Mouse (Mus musculus) limb, embryonic 14.5 days (tissue): ENCODE results near the gene Gp1ba. TPM values are rescaled to one million over a fixed set of nuclear protein-coding genes. Genes with fewer than 3 reads are reported as not detected.

Source experiments
- ATAC-seq: fragments of 200-750 bp; cut with Nextera tagmentation; 2 replicates; pipeline ENCODE4 v1.8.0; 2017; ENCODE audit warnings: low read depth, moderate number of reproducible peaks, moderate TSS enrichment; ENCODE audit not compliant: low FRiP score
- DNase-seq: peaks from one replicate; pipeline ENCODE4 v3.0.0-alpha.2; 2015; ENCODE audit warnings: low spot score
- H3K27ac ChIP-seq: fragments of 300-500 bp; sonication (generic); replicated peaks from 2 replicates; pipeline ENCODE4 v1.5.1; 2014; ENCODE audit warnings: low read depth, mild to moderate bottlenecking, low read length, moderate library complexity, mixed read lengths
- H3K27me3 ChIP-seq: fragments of 300-500 bp; sonication (generic); 2 replicates; pipeline ENCODE4 v1.6.1; 2014; ENCODE audit warnings: low read length, mixed read lengths; ENCODE audit not compliant: control insufficient read depth, insufficient read depth
- H3K36me3 ChIP-seq: fragments of 300-500 bp; sonication (generic); 2 replicates; pipeline ENCODE4 v1.6.1; 2014; ENCODE audit warnings: mild to moderate bottlenecking, low read length, moderate library complexity, mixed read lengths; ENCODE audit not compliant: control insufficient read depth, insufficient read depth
- H3K4me1 ChIP-seq: fragments of 300-500 bp; sonication (generic); 2 replicates; pipeline ENCODE4 v1.6.1; 2014; ENCODE audit warnings: antibody characterized with exemption, low read length, mixed read lengths; ENCODE audit not compliant: control insufficient read depth, insufficient read depth
- H3K4me2 ChIP-seq: fragments of 300-500 bp; sonication (generic); replicated peaks from 2 replicates; pipeline ENCODE4 v1.6.1; 2014; ENCODE audit warnings: low read depth, mild to moderate bottlenecking, low read length, moderate library complexity; ENCODE audit not compliant: severe bottlenecking
- H3K4me3 ChIP-seq: fragments of 300-500 bp; sonication (generic); replicated peaks from 2 replicates; pipeline ENCODE4 v1.5.1; 2014; ENCODE audit warnings: low read length
- H3K9ac ChIP-seq: fragments of 300-500 bp; sonication (generic); 2 replicates; pipeline ENCODE4 v1.6.1; 2014; ENCODE audit warnings: mild to moderate bottlenecking, low read depth, low read length, moderate library complexity; ENCODE audit not compliant: severe bottlenecking
- H3K9me3 ChIP-seq: fragments of 300-500 bp; sonication (generic); 2 replicates; pipeline ENCODE4 v1.6.1; 2016; ENCODE audit warnings: low read length; ENCODE audit not compliant: control insufficient read depth
- POLR2A ChIP-seq: fragments of 200-500 bp; IDR thresholded peaks from 2 replicates; pipeline ENCODE4 v1.8.0; 2012; ENCODE audit warnings: inconsistent platforms, mild to moderate bottlenecking, moderate library complexity, borderline replicate concordance; ENCODE audit not compliant: insufficient read depth, insufficient read length; ENCODE audit errors: extremely low read depth
- WGBS: fragments of 180-500 bp; shearing (Covaris S2); extraction: QIAGEN DNeasy Blood & Tissue Kit; methylation state at CpG from one replicate; pipeline ENCODE4 v1.1.7; 2014; 5-methylcytosine and 5-hydroxymethylcytosine counted together
- polyA plus RNA-seq, 2 experiments: library from polyadenylated mRNA; depleted of rRNA in 1 of 2; stranded (reverse) in 1 of 2; unstranded in 1 of 2; fragments of >200 nt; fragmentation: Nextera tagmentation in 1 of 2; extraction: Ambion mirVana in 1 of 2; gene quantifications; 2 replicates each; pipeline versions ENCODE4 v1.2.1 to v1.2.3; 2012 to 2014

Gp1ba gene
- polyA plus RNA-seq, 2 experiments, result 0.47 to 0.56 TPM

GRCm38 (mm10) chr11:70653345-70654197 is 14.6 kb downstream of the Gp1ba start:
- Histone ChIP-seq H3K27ac (peak overlapping the region; percentile 97), H3K4me1 (peaks cover 31% of the 10 kb centered on the region), H3K4me3 (peak overlapping the region; percentile 100), H3K4me2 (peak overlapping the region; percentile 97), H3K9me3 (no peaks in the 10 kb centered on the region), H3K36me3 (peaks cover 46% of the 10 kb centered on the region), H3K27me3 (no peaks in the 10 kb centered on the region), H3K9ac (peak overlapping the region; percentile 96)
- under 1% methylated on average over 38 of the region's 63 CpGs for WGBS
- ATAC-seq, result peak; percentile 41
- no peak; the same call in 1 of the 2 replicates for TF ChIP-seq POLR2A
- DNase-seq, result peak; percentile 64

GRCm38 (mm10) chr11:70654198-70654922 is 15.4 kb downstream of the Gp1ba start, which contains the start of gene Pfn1:
Pfn1 (minus strand) TSS chr11:70654644.
- Histone ChIP-seq H3K4me3 (peak within 1 kb of the TSS; percentile 100), H3K9me3 (no peaks in the 10 kb centered on the region), H3K9ac (peak within 1 kb of the TSS; percentile 96), H3K27ac (peak within 1 kb of the TSS; percentile 97), H3K27me3 (no peaks in the 10 kb centered on the region), H3K36me3 (peaks cover 38% of the 10 kb centered on the region), H3K4me1 (peaks cover 26% of the 10 kb centered on the region), H3K4me2 (peak within 1 kb of the TSS; percentile 97)
- ATAC-seq, result peak; percentile 32
- peak; percentile 90 for DNase-seq
- WGBS, result under 1% methylated on average over 49 of the region's 61 CpGs
- peak; percentile 88; the same call in 1 of the 2 replicates for TF ChIP-seq POLR2A

- H3K9me3 ChIP-seq, result no peaks in the 10 kb centered on the region
- peaks cover 31% of the 10 kb centered on the region for H3K36me3 ChIP-seq
- peak overlapping the region; percentile 97 for H3K27ac ChIP-seq
- ATAC-seq (peak; percentile 68), DNase-seq (peak; percentile 90)
- peak; percentile 76; the same call in 1 of the 2 replicates for TF ChIP-seq POLR2A
- H3K4me3 ChIP-seq, result peak overlapping the region; percentile 100
- H3K4me1 ChIP-seq, result peaks cover 26% of the 10 kb centered on the region
- peak overlapping the region; percentile 96 for H3K9ac ChIP-seq
- peak overlapping the region; percentile 97 for H3K4me2 ChIP-seq
- WGBS, result under 1% methylated on average over 48 of the region's 48 CpGs
- no peaks in the 10 kb centered on the region for H3K27me3 ChIP-seq
These were observed 16.1 kb downstream of the Gp1ba start for GRCm38 (mm10) chr11:70654923-70655570.

- under 1% methylated on average over 60 of the region's 61 CpGs for WGBS
These were observed 16.9 kb downstream of the Gp1ba start for GRCm38 (mm10) chr11:70655571-70656455.

More at GRCm38 (mm10) chr11:70655571-70656455, 16.9 kb downstream of the Gp1ba start:
- peak; percentile 31; the same call in 1 of the 2 replicates for TF ChIP-seq POLR2A
- Histone ChIP-seq H3K4me1 (peaks cover 24% of the 10 kb centered on the region), H3K9ac (peak overlapping the region; percentile 96), H3K27me3 (no peaks in the 10 kb centered on the region), H3K27ac (peak overlapping the region; percentile 97), H3K4me2 (peak overlapping the region; percentile 97), H3K4me3 (peak overlapping the region; percentile 100), H3K9me3 (no peaks in the 10 kb centered on the region), H3K36me3 (peaks cover 29% of the 10 kb centered on the region)
- ATAC-seq (peak; percentile 16), DNase-seq (peak; percentile 64)
